Mouse (Mus musculus) cerebellum, postnatal 25 days (tissue): ENCODE measurements around the gene Gm8890.
"Not testable (repeated sequence)": the region's sequence is repeated elsewhere in the genome, so short reads cannot be mapped to it uniquely, and the experiment has no call there.

ENCODE experiments used
- DNase-seq, 2 experiments: peaks; one replicate each; pipeline ENCODE4 v3.0.0; 2021; ENCODE audit warnings: mixed read lengths in 2 of 2

Gene Gm8890

DNA sequence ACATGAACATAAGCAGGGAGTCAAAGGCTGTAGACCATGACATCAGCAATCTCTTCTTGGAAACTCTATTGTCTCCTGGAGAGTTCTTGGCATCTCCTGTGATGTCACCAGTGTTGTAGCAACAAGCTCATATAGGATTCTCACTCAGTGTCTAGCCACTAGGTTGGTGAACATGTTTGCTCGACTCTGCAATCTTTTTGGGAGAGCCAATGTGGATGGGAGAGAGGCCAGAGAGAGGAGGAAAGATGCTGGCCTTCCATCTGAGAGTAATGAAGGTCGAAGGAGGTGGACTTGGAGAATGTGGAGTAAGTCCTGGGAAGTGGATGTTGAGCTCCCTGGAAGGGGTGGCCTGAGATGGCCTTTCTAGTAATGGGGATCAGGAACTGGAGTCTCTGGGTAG is at the start of gene Gm8890:
TSS of gene Gm8890 (plus strand) at position 301 of the 400 bp plus-strand sequence.
- DNase-seq: not testable (repeated sequence)

- not testable (repeated sequence) for DNase-seq
Observed at GRCm38 (mm10) chr5:11256221-11256620, 388 bp downstream of the Gm8890 start.
